Mouse (Mus musculus): ENCODE data around the gene Pex11g.

- TF ChIP-seq CTCF (IDR thresholded peaks at IDR 0.05; ENCODE audit: low read depth, low read length), result no peak
- no peak for TF ChIP-seq POLR2A (IDR thresholded peaks at IDR 0.05; ENCODE audit: insufficient read depth, low read length)
- TF ChIP-seq EP300 (IDR thresholded peaks at IDR 0.05; ENCODE audit: insufficient read depth, low read depth, low read length), result no peak
These were observed 46.0 kb downstream of the Pex11g start for GRCm38 (mm10) chr8:3421507-3421906.
